Mouse (Mus musculus) hindbrain, postnatal 0 days (tissue): ENCODE measurements at regions not wholly inside any gene's neighbourhood (a gene's known extent, or its start where the extent isn't known, plus 50 kb on each side); places are given as distances from the start of the nearest gene placed in this dataset.

Experiments used
- ATAC-seq: fragments of 200-750 bp; cut with Nextera tagmentation; 2 replicates; pipeline ENCODE4 v1.8.0; 2017; ENCODE audit warnings: mild to moderate bottlenecking, moderate TSS enrichment, moderate library complexity
- DNase-seq: peaks from one replicate; pipeline ENCODE4 v3.0.0-alpha.2; 2015; ENCODE audit warnings: low spot score
- H3K27ac ChIP-seq: fragments of 300-500 bp; sonication (generic); 2 replicates; pipeline ENCODE4 v1.5.1; 2014; ENCODE audit warnings: mild to moderate bottlenecking
- H3K27me3 ChIP-seq: fragments of 300-500 bp; sonication (generic); 2 replicates; pipeline ENCODE4 v1.6.1; 2014; ENCODE audit warnings: low read length, mixed read lengths; ENCODE audit not compliant: insufficient read depth
- H3K36me3 ChIP-seq: fragments of 300-500 bp; sonication (generic); 2 replicates; pipeline ENCODE4 v1.6.1; 2014; ENCODE audit warnings: low read length, mixed read lengths; ENCODE audit not compliant: insufficient read depth
- H3K4me1 ChIP-seq: fragments of 300-500 bp; sonication (generic); 2 replicates; pipeline ENCODE4 v1.6.1; 2014; ENCODE audit warnings: antibody characterized with exemption, low read length, mixed read lengths; ENCODE audit not compliant: insufficient read depth
- H3K4me2 ChIP-seq: fragments of 300-500 bp; sonication (generic); 2 replicates; pipeline ENCODE4 v1.6.1; 2014; ENCODE audit warnings: low read depth, mild to moderate bottlenecking, low read length, moderate library complexity, mixed read lengths
- H3K4me3 ChIP-seq: fragments of 300-500 bp; sonication (generic); 2 replicates; pipeline ENCODE4 v1.5.1; 2014; ENCODE audit warnings: low read length
- H3K9ac ChIP-seq: fragments of 300-500 bp; sonication (generic); replicated peaks from 2 replicates; pipeline ENCODE4 v1.6.1; 2014; ENCODE audit warnings: mild to moderate bottlenecking, low read length, moderate library complexity, mixed read lengths
- H3K9me3 ChIP-seq: fragments of 300-500 bp; sonication (generic); 2 replicates; pipeline ENCODE4 v1.6.1; 2016; ENCODE audit warnings: low read length, mixed read lengths
- CTCF ChIP-seq: IDR thresholded peaks from 2 replicates; pipeline ENCODE4 v1.5.1; 2016; ENCODE audit warnings: antibody characterized with exemption, control low read depth, low read depth
- WGBS: fragments of 180-500 bp; shearing (Covaris S2); extraction: QIAGEN DNeasy Blood & Tissue Kit; methylation state at CpG from one replicate; pipeline ENCODE4 v1.1.7; 2014; 5-methylcytosine and 5-hydroxymethylcytosine counted together

DNA sequence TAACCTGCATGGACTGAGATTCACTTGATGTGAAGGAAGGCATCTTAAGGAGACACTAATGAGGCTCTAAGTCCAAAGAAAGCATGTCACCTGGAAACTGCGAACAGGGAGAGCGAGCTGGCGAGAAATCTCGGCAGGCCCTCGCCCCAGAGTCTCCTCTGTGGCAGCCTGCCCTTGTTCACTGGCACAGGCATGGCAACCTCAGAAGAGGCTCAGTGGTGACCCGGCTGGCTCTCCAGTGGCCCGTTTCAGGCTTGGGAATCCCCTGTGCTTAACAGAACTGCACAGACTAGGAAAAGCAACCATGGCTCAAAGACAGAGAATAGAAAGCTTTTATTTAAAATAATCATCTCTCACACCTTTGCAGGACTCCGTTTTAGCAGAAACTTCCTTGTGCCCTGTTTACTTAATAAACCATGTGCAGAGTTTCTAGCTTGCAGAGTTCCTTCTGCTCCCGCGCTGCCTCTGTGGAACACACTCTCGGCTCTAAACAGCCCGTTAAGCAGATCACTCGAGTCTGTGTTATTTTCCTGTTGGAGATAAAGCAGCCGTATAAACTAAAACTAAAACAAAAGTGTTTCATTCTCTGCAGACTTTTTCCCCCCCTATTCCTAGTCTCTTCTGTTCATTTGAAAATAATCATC, 316.2 kb upstream of the Adamts16 start:
- 15% methylated on average over 14 of the region's 14 CpGs for WGBS

DNA sequence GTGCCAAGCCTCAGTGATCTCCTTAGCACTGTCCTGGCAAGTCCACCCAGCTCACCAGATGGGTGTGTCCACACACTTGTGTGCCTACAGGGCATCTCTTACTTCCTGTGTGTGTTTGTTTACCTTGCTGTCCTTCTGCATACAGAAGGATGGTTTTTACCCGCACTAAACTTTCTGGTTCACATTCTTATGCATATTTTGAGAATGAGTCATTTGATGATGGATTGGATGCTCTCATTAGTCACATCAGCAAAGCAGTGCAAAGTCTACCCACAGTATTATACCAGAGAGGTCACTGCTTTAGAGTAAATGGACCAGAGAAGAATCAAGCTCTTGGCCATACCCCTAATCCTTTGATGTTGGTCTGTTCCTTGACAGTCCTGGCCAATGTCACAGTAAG, 308.5 kb upstream of the Adamts16 start:
- Histone ChIP-seq H3K36me3 (no peaks in the 10 kb centered on the region), H3K27ac (no peak overlapping the region), H3K4me2 (no peak overlapping the region), H3K4me3 (no peak overlapping the region), H3K27me3 (no peaks in the 10 kb centered on the region), H3K9me3 (no peaks in the 10 kb centered on the region), H3K9ac (no peak overlapping the region), H3K4me1 (no peaks in the 10 kb centered on the region)
- TF ChIP-seq CTCF = no peak
- WGBS = 50% methylated on average over 1 of the region's 1 CpGs
- no peak for DNase-seq
- no peak for ATAC-seq

More for the DNA sequence above, 316.2 kb upstream of the Adamts16 start:
- DNase-seq = peak; percentile 30
- 0 out of 2 replicates have a peak, but pooled peaks cover 6% of the 10 kb centered on the region for H3K4me1 ChIP-seq
- ATAC-seq = no peak
- H3K27ac ChIP-seq = no peak overlapping the region
- H3K9me3 ChIP-seq = no peaks in the 10 kb centered on the region
- peak overlapping the region; percentile 11 for H3K4me3 ChIP-seq
- H3K36me3 ChIP-seq = no peaks in the 10 kb centered on the region
- H3K4me2 ChIP-seq = peak overlapping the region; percentile 43
- H3K9ac ChIP-seq = no peak overlapping the region
- H3K27me3 ChIP-seq = 0 out of 2 replicates have a peak, but pooled peaks cover under 1% of the 10 kb centered on the region
- TF ChIP-seq CTCF = no peak

DNA sequence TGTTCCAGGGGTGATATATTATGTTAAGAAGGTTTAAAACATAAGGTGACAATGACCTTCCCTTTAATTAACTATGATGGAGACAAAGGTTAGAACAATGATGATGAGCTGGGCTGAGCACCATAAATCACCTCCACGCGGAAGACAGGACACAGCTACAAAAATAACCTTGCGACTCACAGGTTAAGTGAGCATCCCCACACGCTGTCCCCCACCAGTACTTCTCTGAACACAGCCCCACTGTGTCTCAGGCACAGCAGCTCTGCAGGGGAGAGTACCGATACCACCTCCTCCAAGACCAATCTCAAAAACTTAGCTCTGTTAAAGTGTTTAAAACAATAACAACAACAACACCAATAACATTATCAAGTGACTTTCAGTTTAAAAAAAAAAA, 307.7 kb upstream of the Adamts16 start:
- no peak overlapping the region for H3K4me3 ChIP-seq
- no peaks in the 10 kb centered on the region for H3K36me3 ChIP-seq
- no peak overlapping the region for H3K4me2 ChIP-seq
- H3K27ac ChIP-seq = no peak overlapping the region
- no peaks in the 10 kb centered on the region for H3K9me3 ChIP-seq
- 30% methylated on average over 5 of the region's 5 CpGs for WGBS
- H3K9ac ChIP-seq = no peak overlapping the region
- no peak for ATAC-seq
- no peaks in the 10 kb centered on the region for H3K27me3 ChIP-seq
- H3K4me1 ChIP-seq = no peaks in the 10 kb centered on the region
- no peak for DNase-seq
- TF ChIP-seq CTCF = no peak

GRCm38 (mm10) chr13:71148491-71149302, 307.1 kb upstream of the Adamts16 start:
- Histone ChIP-seq H3K4me1 (no peaks in the 10 kb centered on the region), H3K27me3 (no peaks in the 10 kb centered on the region), H3K9ac (no peak overlapping the region), H3K27ac (no peak overlapping the region; the same call in 1 of the 2 replicates), H3K36me3 (no peaks in the 10 kb centered on the region), H3K4me2 (0 out of 2 replicates have a peak overlapping the region, but pooled peaks have one; percentile 21), H3K4me3 (no peak overlapping the region), H3K9me3 (no peaks in the 10 kb centered on the region)
- 23% methylated on average over 8 of the region's 8 CpGs for WGBS
- ATAC-seq (peak; percentile 89), DNase-seq (peak; percentile 53)
- TF ChIP-seq CTCF = no peak

DNA sequence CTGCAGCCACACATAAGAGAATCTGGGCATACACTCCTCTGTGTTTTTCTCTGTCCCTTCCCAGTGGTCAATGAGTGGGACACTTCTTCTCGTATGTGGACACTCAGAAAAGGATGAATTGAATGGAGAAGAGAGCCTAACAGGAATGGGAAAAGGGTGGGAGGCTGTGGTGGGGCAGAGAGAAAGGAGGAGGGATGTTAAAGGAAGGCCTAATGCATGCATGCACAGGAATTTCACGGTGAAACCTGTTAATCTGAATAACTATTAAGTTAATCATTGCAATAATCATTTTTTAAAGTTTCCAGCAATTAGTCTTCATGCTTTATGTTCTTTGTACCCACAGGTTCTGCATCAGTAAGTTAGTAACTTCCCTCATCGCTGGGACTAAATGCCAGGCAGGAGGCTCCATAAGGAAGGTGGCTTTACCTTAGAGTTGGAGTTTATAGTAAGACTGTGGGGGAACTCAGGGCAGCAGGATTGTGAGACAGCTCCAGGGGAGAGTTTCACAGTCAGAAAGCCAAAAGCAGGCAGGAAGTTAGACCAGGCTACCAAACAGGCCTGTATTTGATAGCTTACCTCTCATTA, 305.3 kb upstream of the Adamts16 start:
- TF ChIP-seq CTCF = no peak
- Histone ChIP-seq H3K27ac (no peak overlapping the region), H3K9me3 (no peaks in the 10 kb centered on the region), H3K4me2 (no peak overlapping the region), H3K4me1 (no peaks in the 10 kb centered on the region), H3K36me3 (no peaks in the 10 kb centered on the region), H3K4me3 (no peak overlapping the region), H3K27me3 (no peaks in the 10 kb centered on the region), H3K9ac (no peak overlapping the region)
- no peak for DNase-seq
- ATAC-seq = no peak
- WGBS = 75% methylated on average over 3 of the region's 3 CpGs

GRCm38 (mm10) chr13:71138745-71139312, 297.2 kb upstream of the Adamts16 start:
- no peak overlapping the region for H3K27ac ChIP-seq
- DNase-seq = no peak
- H3K36me3 ChIP-seq = no peaks in the 10 kb centered on the region
- no peaks in the 10 kb centered on the region for H3K4me1 ChIP-seq
- H3K4me3 ChIP-seq = no peak overlapping the region
- no peak for ATAC-seq
- no peaks in the 10 kb centered on the region for H3K27me3 ChIP-seq
- no peaks in the 10 kb centered on the region for H3K9me3 ChIP-seq
- TF ChIP-seq CTCF = no peak
- no peak overlapping the region for H3K4me2 ChIP-seq
- WGBS = 32% methylated on average over 11 of the region's 11 CpGs
- no peak overlapping the region for H3K9ac ChIP-seq
